Mouse (Mus musculus) thymus, postnatal 14 days (tissue): ENCODE data around the gene Fndc9.
A peak's percentile ranks its signal among the peaks of the same experiment; 100 is the strongest.

Experiments
- DNase-seq: peaks from one replicate; pipeline ENCODE4 v3.0.0; 2021

The Fndc9 gene

GRCm38 (mm10) chr11:46235334-46235733, at the start of gene Fndc9:
TSS of gene Fndc9 (plus strand) at chr11:46235531.
- DNase-seq = no peak

- no peak for DNase-seq
Measured at GRCm38 (mm10) chr11:46188283-46188682, 47.0 kb upstream of the Fndc9 start.

DNA sequence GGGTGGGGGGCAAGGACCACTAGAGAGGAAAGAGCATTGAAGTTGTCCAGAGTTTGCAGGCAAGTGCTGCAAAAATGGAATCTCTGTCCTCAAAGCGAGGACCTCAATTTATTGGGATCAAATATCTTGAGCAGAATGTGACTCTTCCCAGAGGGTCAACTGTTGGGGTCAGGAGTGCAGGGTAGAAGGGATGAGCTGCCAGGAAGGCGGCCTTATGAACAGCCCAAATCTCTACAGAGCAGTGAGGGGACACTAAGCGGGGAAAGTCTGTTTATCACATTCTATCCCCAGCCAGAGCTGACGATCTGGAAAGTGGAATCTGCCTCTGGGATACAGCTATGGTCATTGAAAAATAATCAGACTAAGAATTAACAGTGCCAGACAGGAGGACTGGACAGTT, 41.2 kb upstream of the Fndc9 start:
- DNase-seq = no peak

GRCm38 (mm10) chr11:46200664-46201063, 34.7 kb upstream of the Fndc9 start:
- no peak for DNase-seq

DNA sequence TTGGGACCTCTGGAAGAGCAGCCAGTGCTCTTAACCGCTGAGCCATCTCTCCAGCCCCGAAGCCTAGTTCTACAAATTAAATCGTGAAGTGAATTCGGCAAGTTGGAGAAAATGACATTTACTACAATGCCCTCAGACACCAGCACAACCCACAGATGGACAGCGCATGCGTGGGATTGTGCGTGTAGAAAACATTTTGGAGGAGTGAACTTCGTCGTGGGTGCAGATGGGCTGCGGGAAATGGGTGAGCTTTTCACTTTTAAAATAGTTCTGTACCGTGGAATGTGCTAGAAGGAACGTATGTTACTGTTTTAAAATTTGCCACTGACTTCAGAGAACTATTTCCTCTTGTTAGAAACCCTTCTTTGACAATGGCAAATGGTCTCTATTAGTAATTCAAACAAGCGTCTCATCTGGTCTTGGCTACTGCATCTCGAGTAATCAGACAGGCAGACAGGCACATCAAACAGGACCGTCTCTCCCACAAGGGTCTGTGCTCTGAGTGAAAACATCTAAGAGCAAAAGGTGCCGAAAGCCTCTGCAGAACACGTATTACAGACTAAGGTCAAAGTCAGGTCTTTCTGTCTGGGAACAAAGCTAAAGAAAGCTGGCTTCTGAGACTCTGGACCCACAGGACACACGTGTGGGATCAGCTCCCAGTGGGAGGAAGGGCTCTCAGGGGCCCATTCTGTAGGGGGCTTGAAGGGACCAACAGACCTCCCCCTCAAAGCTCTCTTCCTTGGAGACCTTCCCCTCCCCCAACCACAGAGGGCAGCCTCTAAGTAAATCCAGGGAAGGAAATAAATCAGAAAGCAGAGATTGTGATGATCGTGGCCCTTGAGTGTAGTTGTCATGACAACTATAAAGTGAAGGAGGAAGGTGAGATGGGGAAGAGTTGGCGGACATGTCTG, 33.4 kb upstream of the Fndc9 start:
- no peak for DNase-seq

DNA sequence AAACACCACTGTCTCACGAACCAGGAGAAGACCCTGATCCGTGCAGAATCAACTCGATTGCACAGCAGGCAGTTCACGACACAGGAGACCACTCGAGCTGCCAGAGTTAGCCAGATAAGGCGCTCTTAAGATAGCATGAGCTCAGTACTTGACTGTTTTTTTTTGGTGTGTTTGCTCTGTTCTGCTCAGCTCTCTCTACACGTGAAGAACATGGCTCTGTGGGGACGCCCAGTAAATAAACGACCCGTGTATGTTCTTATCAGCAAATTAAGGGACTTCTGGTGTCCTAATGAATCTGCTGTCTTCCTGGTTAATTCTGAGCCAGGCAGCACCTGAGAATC, 32.8 kb upstream of the Fndc9 start:
- no peak for DNase-seq

- DNase-seq = no peak
Measured at GRCm38 (mm10) chr11:46204841-46205240, 30.5 kb upstream of the Fndc9 start.

DNA sequence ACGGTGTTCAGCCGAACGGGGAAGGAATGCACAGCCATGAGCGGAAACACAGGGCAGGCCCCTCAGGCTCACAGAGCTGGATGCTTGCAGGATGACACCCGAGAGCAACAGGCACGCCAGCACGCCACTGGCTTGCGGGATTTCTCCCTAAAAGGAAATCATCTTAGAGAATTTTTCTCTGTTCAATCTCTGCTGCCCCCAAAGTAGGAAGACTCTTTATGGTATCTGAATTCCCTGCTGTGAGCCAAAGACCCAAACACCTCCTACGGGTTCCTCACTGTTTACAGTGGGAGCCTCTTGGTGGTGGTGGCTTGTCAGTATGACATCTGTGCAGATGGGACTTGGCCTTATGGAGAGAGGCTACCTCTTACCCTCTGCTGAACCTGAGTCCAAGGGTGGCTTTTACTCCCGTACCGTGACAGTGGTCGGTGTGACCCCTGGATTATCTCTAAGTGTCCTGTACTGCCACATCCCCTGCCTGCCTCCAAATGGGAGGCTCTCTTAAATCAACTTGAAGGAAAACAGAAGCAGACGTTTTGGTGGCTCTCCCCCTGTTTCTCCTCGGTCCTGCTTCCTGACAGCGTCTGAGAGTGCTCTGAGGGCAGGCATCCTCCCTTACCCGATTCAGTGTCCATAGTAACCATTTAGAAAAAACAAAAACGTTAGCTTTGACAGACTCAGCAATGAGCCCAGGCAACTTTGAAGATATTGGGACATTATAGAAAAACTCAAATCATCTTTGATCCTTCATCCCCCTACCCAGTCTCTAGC, 29.5 kb upstream of the Fndc9 start:
- DNase-seq = no peak

DNA sequence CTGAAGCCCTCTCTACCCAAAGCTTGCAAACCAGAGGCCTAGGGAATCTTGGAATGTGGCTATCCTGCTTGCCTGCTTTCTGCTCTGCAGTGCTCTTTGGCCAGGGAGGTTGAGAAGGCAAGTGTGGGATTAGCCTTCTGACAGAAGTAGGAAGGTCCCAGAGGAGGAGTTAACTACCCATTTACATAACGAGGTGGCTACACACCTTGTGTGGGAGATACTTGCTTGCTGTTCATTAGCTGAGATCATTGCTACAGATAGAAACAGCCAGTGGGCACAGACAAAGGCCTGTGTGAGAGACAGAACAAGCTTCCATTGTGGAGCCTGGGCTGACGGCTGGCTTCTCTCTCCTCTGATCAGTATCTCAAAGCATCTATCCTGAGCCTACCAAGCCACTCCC, 25.4 kb upstream of the Fndc9 start:
- DNase-seq = no peak

GRCm38 (mm10) chr11:46211858-46212257, 23.5 kb upstream of the Fndc9 start:
- DNase-seq = no peak

DNA sequence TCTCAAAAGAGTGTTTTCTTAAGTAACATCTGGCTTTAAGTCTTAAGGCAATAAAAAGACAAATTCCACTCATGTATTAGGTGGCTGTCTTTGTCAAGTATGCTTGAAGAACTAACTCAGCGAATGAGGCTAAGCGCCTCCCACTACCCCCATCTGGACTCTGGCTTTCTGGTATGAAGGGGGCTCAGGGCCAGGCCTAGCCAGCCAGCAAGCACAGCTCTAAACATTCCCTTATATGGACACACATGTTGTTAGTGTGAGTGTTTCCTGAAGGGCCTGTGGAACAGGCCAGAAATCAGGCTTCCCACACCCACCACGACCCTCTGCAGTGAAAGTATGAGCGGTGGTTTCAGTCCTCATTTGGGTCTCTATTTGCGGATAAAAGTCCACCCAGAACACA, 21.5 kb upstream of the Fndc9 start:
- no peak for DNase-seq

- no peak for DNase-seq
Measured at GRCm38 (mm10) chr11:46214368-46215230, 20.7 kb upstream of the Fndc9 start.

- peak; percentile 48 for DNase-seq
Measured at GRCm38 (mm10) chr11:46215354-46215753, 20.0 kb upstream of the Fndc9 start.

- DNase-seq = peak; percentile 62
Measured at GRCm38 (mm10) chr11:46216669-46217068, 18.7 kb upstream of the Fndc9 start.

DNA sequence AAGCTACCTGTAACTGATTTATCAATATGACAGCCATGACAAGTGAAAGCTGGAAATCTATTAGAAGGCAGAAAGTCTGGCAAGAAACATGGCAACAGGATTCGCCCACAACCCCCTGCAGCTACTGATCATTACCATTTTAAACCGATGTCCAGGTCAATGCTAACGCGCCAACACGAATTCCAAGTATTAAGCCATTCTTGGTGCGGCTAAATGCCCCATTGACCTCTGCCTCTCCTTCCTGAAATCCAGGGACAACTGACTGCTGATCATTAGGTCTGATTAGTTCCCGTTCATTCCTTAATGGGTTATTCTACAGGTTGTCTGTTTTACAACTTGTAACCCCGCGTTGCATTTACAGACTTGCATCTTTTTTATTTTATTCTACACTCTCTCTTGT, 17.6 kb upstream of the Fndc9 start:
- no peak for DNase-seq

DNA sequence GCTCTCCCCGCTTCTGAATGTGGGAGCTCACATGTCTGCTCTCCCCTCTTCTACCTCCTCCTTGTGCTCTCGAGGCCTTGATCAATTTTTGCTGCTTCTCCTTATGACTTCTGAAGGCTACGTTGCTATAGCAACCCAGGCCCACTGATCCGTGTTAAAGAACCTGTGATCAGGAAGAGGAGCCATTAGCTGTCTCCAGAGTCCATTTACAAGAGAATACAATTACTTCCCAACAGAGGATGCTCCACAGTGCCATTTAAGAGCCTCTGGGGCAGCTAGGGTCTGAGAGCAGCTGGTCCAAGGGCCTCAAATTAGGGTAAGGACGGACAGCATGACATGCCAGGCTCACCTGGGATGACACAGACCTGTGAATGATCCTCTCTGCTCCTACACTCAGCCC, 16.7 kb upstream of the Fndc9 start:
- DNase-seq = no peak

- no peak for DNase-seq
Measured at GRCm38 (mm10) chr11:46219380-46219779, 16.0 kb upstream of the Fndc9 start.

- DNase-seq = no peak
Measured at GRCm38 (mm10) chr11:46220211-46220610, 15.1 kb upstream of the Fndc9 start.

GRCm38 (mm10) chr11:46223575-46223974, 11.8 kb upstream of the Fndc9 start:
- no peak for DNase-seq

- no peak for DNase-seq
Measured at GRCm38 (mm10) chr11:46225345-46225744, 10.0 kb upstream of the Fndc9 start.

- no peak for DNase-seq
Measured at GRCm38 (mm10) chr11:46230184-46230583, 5.1 kb upstream of the Fndc9 start.

DNA sequence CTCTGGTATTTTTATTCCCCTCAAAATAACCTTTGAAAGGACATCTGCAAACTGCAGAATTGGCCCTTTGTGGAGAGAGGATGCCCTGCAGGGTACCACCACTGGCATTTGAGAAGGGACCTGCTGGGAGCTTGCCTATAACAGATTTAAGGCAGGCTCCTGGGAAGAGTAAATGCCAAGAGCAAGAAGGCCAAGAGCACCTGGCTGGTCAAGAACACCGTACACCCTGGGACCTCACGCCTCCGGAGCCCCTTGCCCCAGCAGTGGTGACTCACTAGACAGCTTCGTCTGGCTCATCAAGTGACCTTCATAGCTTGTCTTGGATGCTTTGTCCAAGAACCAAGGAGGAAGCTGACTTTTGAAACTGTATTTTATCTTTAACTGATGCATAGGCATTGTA, 2.5 kb upstream of the Fndc9 start:
- no peak for DNase-seq

DNA sequence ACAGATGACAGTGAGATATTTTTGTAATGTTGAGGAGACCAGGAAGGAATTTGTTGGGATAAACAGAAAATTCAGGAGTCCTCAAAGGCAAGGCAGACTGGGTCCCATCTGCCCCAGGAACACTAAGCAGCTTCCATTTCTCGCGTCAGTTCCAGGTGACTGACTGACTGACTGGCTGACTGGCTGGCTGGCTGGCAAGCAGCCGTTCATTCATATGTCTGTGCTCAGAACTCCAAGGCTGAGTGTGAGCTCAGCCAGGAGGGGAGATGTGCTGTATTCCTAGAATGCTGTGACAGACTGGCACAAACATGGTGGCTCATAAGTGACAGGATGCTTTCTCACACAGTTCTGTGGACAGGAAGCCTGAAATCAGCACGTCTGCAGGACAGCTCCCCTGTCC, 1.4 kb upstream of the Fndc9 start:
- no peak for DNase-seq
